Mouse (Mus musculus) midbrain, embryonic 12.5 days (tissue): Measurements from ENCODE around the gene Clic5. TPM values are rescaled to one million over a fixed set of nuclear protein-coding genes. Genes with fewer than 3 reads are reported as not detected.

ENCODE experiments used
- ATAC-seq: fragments of 200-750 bp; cut with Nextera tagmentation; 2 replicates; pipeline ENCODE4 v1.8.0; 2017; ENCODE audit warnings: low read depth, moderate TSS enrichment, moderate library complexity; ENCODE audit not compliant: low FRiP score
- H3K27ac ChIP-seq: fragments of 300-500 bp; sonication (generic); replicated peaks from 2 replicates; pipeline ENCODE4 v1.5.1; 2016; ENCODE audit warnings: mild to moderate bottlenecking
- H3K27me3 ChIP-seq: fragments of 300-500 bp; sonication (generic); 2 replicates; pipeline ENCODE4 v1.6.1; 2016; ENCODE audit warnings: mild to moderate bottlenecking
- H3K36me3 ChIP-seq: fragments of 300-500 bp; sonication (generic); 2 replicates; pipeline ENCODE4 v1.6.1; 2016
- H3K4me1 ChIP-seq: fragments of 300-500 bp; sonication (generic); 2 replicates; pipeline ENCODE4 v1.6.1; 2016
- H3K4me2 ChIP-seq: fragments of 300-500 bp; sonication (generic); replicated peaks from 2 replicates; pipeline ENCODE4 v1.6.1; 2016; ENCODE audit warnings: mild to moderate bottlenecking, moderate library complexity
- H3K4me3 ChIP-seq: fragments of 300-500 bp; sonication (generic); 2 replicates; pipeline ENCODE4 v1.5.1; 2016; ENCODE audit warnings: mild to moderate bottlenecking
- H3K9ac ChIP-seq: fragments of 300-500 bp; sonication (generic); replicated peaks from 2 replicates; pipeline ENCODE4 v1.6.1; 2016; ENCODE audit warnings: mild to moderate bottlenecking, moderate library complexity
- H3K9me3 ChIP-seq: fragments of 300-500 bp; sonication (generic); 2 replicates; pipeline ENCODE4 v1.6.1; 2016; ENCODE audit warnings: mild to moderate bottlenecking
- WGBS: fragments of 180-500 bp; shearing (Covaris S2); methylation state at CpG from one replicate; pipeline ENCODE4 v1.1.7; 2016; 5-methylcytosine and 5-hydroxymethylcytosine counted together
- polyA plus RNA-seq: library from polyadenylated mRNA; unstranded; fragments of >200 nt; fragmentation: Nextera tagmentation; extraction: Ambion mirVana; gene quantifications from 2 replicates; pipeline ENCODE4 v1.2.1, GENCODE M21; 2016

Clic5 gene
- polyA plus RNA-seq, result 1.4 and 1.6 TPM in 2 replicates

- Histone ChIP-seq H3K27ac (no peak within 1 kb of the TSS), H3K4me1 (peaks cover 13% of the 10 kb centered on the region), H3K4me2 (peak within 1 kb of the TSS; percentile 78), H3K36me3 (no peaks in the 10 kb centered on the region), H3K9ac (peak within 1 kb of the TSS; percentile 28; the same call in 1 of the 2 replicates), H3K9me3 (no peaks in the 10 kb centered on the region), H3K27me3 (peaks cover 33% of the 10 kb centered on the region), H3K4me3 (peak within 1 kb of the TSS; percentile 40)
- peak; percentile 60 for ATAC-seq
- WGBS, result 3% methylated on average over 24 of the region's 24 CpGs
Measured at GRCm38 (mm10) chr17:44188042-44188768, at the start of gene Clic5. Clic5 (plus strand) TSS chr17:44188584.

- WGBS, result 76% methylated on average over 1 of the region's 1 CpGs
- Histone ChIP-seq H3K4me2 (no peak overlapping the region), H3K9ac (no peak overlapping the region), H3K9me3 (no peaks in the 10 kb centered on the region), H3K27me3 (no peaks in the 10 kb centered on the region), H3K36me3 (no peaks in the 10 kb centered on the region), H3K4me1 (no peaks in the 10 kb centered on the region), H3K27ac (no peak overlapping the region), H3K4me3 (no peak overlapping the region)
- ATAC-seq, result no peak
Measured at GRCm38 (mm10) chr17:44145806-44146205, 42.6 kb upstream of the Clic5 start.

- no peak overlapping the region for H3K4me2 ChIP-seq
- no peak overlapping the region for H3K4me3 ChIP-seq
- 90% methylated on average over 5 of the region's 5 CpGs for WGBS
- no peaks in the 10 kb centered on the region for H3K4me1 ChIP-seq
- no peak overlapping the region for H3K9ac ChIP-seq
- ATAC-seq, result no peak
- no peaks in the 10 kb centered on the region for H3K9me3 ChIP-seq
- H3K27ac ChIP-seq, result no peak overlapping the region
- H3K27me3 ChIP-seq, result no peaks in the 10 kb centered on the region
- H3K36me3 ChIP-seq, result no peaks in the 10 kb centered on the region
Measured at GRCm38 (mm10) chr17:44148109-44148846, 40.1 kb upstream of the Clic5 start.

GRCm38 (mm10) chr17:44151130-44151529, 37.3 kb upstream of the Clic5 start:
- ATAC-seq, result no peak
- Histone ChIP-seq H3K27ac (no peak overlapping the region), H3K4me3 (no peak overlapping the region), H3K4me1 (no peaks in the 10 kb centered on the region), H3K36me3 (no peaks in the 10 kb centered on the region), H3K9ac (no peak overlapping the region), H3K4me2 (no peak overlapping the region), H3K9me3 (no peaks in the 10 kb centered on the region), H3K27me3 (no peaks in the 10 kb centered on the region)
- 67% methylated on average over 3 of the region's 3 CpGs for WGBS

DNA sequence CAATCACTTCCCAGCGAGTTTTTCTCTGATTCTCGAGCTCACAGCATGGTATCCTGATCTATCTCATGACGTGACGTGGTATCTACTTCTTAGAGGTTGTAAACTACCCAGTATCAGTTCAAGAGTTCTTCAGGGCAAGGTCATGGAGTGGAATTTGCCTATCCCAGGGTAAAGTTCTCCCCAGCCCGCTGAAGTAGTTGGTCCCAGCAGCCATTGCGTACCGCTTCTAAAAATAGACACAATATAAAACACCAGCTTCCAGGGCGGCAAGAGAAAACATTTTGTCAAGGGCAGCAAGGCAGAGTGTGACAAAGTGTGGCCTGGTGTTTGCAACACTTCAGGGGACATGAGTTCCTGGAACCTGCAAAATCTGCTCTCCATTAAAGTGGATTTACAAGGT, 36.5 kb upstream of the Clic5 start:
- H3K27me3 ChIP-seq, result no peaks in the 10 kb centered on the region
- ATAC-seq, result no peak
- 84% methylated on average over 8 of the region's 8 CpGs for WGBS
- no peak overlapping the region for H3K27ac ChIP-seq
- H3K36me3 ChIP-seq, result no peaks in the 10 kb centered on the region
- H3K9me3 ChIP-seq, result no peaks in the 10 kb centered on the region
- H3K4me3 ChIP-seq, result no peak overlapping the region
- no peaks in the 10 kb centered on the region for H3K4me1 ChIP-seq
- H3K9ac ChIP-seq, result no peak overlapping the region
- H3K4me2 ChIP-seq, result no peak overlapping the region

- ATAC-seq, result no peak
- H3K4me2 ChIP-seq, result no peak overlapping the region
- H3K36me3 ChIP-seq, result no peaks in the 10 kb centered on the region
- H3K27ac ChIP-seq, result no peak overlapping the region
- no peak overlapping the region for H3K4me3 ChIP-seq
- H3K4me1 ChIP-seq, result no peaks in the 10 kb centered on the region
- no peak overlapping the region for H3K9ac ChIP-seq
- WGBS, result 39% methylated on average over 5 of the region's 5 CpGs
- no peaks in the 10 kb centered on the region for H3K9me3 ChIP-seq
- no peaks in the 10 kb centered on the region for H3K27me3 ChIP-seq
Measured at GRCm38 (mm10) chr17:44153871-44154270, 34.5 kb upstream of the Clic5 start.

GRCm38 (mm10) chr17:44155204-44155603, 33.2 kb upstream of the Clic5 start:
- Histone ChIP-seq H3K4me3 (no peak overlapping the region), H3K4me1 (no peaks in the 10 kb centered on the region), H3K36me3 (no peaks in the 10 kb centered on the region), H3K4me2 (no peak overlapping the region), H3K27ac (no peak overlapping the region), H3K9me3 (no peaks in the 10 kb centered on the region), H3K9ac (no peak overlapping the region), H3K27me3 (no peaks in the 10 kb centered on the region)
- no peak for ATAC-seq
- 70% methylated on average over 2 of the region's 2 CpGs for WGBS

DNA sequence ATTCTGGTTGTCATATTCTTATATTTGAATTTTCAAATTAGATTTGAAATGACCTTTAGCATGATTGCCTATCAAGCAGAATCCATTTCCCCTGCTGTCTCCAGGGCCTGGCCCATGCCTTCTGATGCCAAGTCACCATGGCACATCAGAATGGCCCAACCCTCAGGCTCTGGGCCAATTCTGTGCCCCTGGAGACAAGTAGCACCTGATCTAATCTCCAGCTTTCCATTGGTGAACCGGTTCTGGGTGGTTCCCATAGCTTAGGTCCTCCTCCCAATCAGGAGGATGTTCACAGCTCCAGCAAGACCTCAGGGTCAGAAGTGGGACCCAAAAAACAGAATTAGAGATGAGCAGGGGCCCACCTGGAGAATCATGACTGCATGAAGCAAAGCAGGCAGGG, 30.2 kb upstream of the Clic5 start:
- Histone ChIP-seq H3K4me2 (no peak overlapping the region), H3K9me3 (no peaks in the 10 kb centered on the region), H3K27me3 (no peaks in the 10 kb centered on the region), H3K27ac (no peak overlapping the region), H3K4me1 (no peaks in the 10 kb centered on the region), H3K9ac (no peak overlapping the region), H3K4me3 (no peak overlapping the region), H3K36me3 (no peaks in the 10 kb centered on the region)
- ATAC-seq, result no peak
- 60% methylated on average over 1 of the region's 1 CpGs for WGBS

- H3K4me3 ChIP-seq, result no peak overlapping the region
- ATAC-seq, result no peak
- no peaks in the 10 kb centered on the region for H3K36me3 ChIP-seq
- 90% methylated on average over 11 of the region's 11 CpGs for WGBS
- no peaks in the 10 kb centered on the region for H3K9me3 ChIP-seq
- H3K27me3 ChIP-seq, result no peaks in the 10 kb centered on the region
- no peak overlapping the region for H3K4me2 ChIP-seq
- H3K27ac ChIP-seq, result no peak overlapping the region
- H3K9ac ChIP-seq, result no peak overlapping the region
- no peaks in the 10 kb centered on the region for H3K4me1 ChIP-seq
Measured at GRCm38 (mm10) chr17:44160449-44160848, 27.9 kb upstream of the Clic5 start.

DNA sequence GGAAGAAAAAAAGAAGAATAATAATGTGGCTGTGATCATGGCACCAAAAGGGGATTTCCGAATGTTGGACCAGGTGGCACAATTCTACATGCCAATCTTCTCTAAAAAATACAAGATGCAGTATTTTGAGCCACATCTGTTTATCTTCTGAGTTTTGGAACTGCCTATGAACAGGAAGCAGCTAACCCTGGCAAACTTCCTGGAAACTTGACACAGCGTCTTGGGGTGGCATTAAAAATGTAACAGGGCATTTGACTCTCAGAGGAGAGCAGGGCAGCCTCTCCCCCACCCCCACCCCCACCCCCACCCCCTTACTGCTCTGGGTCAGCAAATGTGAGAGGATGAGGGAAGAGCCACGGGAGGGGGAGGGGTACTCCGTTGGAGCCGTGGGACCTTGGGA, 25.9 kb upstream of the Clic5 start:
- no peak for ATAC-seq
- H3K9me3 ChIP-seq, result no peaks in the 10 kb centered on the region
- 64% methylated on average over 5 of the region's 5 CpGs for WGBS
- no peaks in the 10 kb centered on the region for H3K4me1 ChIP-seq
- H3K27me3 ChIP-seq, result no peaks in the 10 kb centered on the region
- no peaks in the 10 kb centered on the region for H3K36me3 ChIP-seq
- no peak overlapping the region for H3K9ac ChIP-seq
- no peak overlapping the region for H3K27ac ChIP-seq
- no peak overlapping the region for H3K4me2 ChIP-seq
- no peak overlapping the region for H3K4me3 ChIP-seq

DNA sequence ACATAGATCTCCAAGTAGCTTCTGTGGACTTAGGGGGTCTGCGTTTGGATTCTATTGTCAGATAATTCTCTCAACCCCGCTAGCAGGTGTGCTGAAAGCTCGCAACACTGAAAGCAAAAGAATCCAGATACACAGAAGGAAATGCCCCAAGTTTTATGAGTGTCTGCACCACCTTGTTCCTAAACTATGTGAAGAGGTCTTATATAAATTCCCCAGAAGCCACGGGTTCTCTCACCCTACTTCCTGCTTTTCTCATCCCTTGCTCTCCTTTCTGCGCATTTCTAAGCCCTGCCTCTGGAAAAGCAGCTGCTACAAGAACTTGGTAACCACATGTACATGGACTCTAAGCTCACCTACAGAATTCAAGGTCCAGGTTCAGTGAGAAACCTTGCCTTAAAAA, 25.4 kb upstream of the Clic5 start:
- Histone ChIP-seq H3K27ac (no peak overlapping the region), H3K4me2 (no peak overlapping the region), H3K27me3 (no peaks in the 10 kb centered on the region), H3K36me3 (no peaks in the 10 kb centered on the region), H3K4me1 (no peaks in the 10 kb centered on the region), H3K4me3 (no peak overlapping the region), H3K9ac (no peak overlapping the region), H3K9me3 (no peaks in the 10 kb centered on the region)
- ATAC-seq, result no peak
- 78% methylated on average over 5 of the region's 5 CpGs for WGBS

DNA sequence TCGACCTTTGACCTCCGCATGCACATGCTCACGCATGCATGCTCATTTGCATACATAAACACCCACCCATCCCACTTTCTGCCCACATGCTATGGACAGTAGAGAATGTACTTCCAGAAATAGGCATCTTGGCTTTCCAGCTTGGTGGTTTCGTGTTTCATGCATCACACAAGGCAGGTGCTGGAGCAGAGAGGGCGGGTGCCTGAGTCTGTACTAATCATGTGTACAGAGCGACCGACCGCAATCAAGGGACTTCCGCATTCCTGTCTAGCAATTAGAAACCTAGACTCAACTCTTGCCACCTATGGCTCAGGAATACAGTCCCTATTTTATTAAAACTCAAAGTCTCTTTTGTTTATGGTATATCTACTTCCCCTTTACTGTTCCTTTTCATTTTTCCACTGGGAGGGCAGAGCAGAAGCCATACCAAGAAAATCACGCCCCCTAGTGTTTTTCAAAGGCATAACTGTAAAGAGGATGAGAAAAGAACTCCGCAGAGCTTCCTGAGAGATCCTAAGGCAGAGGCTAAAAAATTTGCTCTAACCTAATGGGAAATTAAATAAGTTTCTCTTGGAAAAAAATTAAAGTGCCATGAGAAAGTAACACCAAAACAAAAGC, 22.5 kb upstream of the Clic5 start:
- Histone ChIP-seq H3K36me3 (no peaks in the 10 kb centered on the region), H3K4me2 (no peak overlapping the region), H3K4me1 (no peaks in the 10 kb centered on the region), H3K9ac (no peak overlapping the region), H3K9me3 (no peaks in the 10 kb centered on the region), H3K27me3 (no peaks in the 10 kb centered on the region), H3K27ac (no peak overlapping the region), H3K4me3 (no peak overlapping the region)
- 84% methylated on average over 11 of the region's 11 CpGs for WGBS
- ATAC-seq, result no peak
